Mouse (Mus musculus) brain, embryonic 14.5 days (tissue): ENCODE measurements around the gene Rabep1.

Experiments
- CTCF ChIP-seq: fragments of 200-500 bp; IDR thresholded peaks from 2 replicates; pipeline ENCODE4 v1.5.1; 2012; ENCODE audit warnings: inconsistent platforms, mild to moderate bottlenecking, moderate library complexity, borderline replicate concordance; ENCODE audit not compliant: insufficient read depth, insufficient read length; ENCODE audit errors: extremely low read depth
- POLR2A ChIP-seq: fragments of 200-500 bp; IDR thresholded peaks from 2 replicates; pipeline ENCODE4 v1.6.1; 2012; ENCODE audit warnings: mild to moderate bottlenecking, inconsistent platforms, borderline replicate concordance; ENCODE audit not compliant: poor library complexity, insufficient read depth, insufficient read length, severe bottlenecking; ENCODE audit errors: extremely low read depth

- no peak for TF ChIP-seq CTCF
- TF ChIP-seq POLR2A, result no peak
Observed at GRCm38 (mm10) chr11:70882905-70883430, 38.4 kb downstream of the Rabep1 start.
